Mouse (Mus musculus): ENCODE measurements around the gene Heatr3.
A peak's percentile ranks its signal among the peaks of the same experiment; 100 is the strongest.

Heatr3 gene

DNA sequence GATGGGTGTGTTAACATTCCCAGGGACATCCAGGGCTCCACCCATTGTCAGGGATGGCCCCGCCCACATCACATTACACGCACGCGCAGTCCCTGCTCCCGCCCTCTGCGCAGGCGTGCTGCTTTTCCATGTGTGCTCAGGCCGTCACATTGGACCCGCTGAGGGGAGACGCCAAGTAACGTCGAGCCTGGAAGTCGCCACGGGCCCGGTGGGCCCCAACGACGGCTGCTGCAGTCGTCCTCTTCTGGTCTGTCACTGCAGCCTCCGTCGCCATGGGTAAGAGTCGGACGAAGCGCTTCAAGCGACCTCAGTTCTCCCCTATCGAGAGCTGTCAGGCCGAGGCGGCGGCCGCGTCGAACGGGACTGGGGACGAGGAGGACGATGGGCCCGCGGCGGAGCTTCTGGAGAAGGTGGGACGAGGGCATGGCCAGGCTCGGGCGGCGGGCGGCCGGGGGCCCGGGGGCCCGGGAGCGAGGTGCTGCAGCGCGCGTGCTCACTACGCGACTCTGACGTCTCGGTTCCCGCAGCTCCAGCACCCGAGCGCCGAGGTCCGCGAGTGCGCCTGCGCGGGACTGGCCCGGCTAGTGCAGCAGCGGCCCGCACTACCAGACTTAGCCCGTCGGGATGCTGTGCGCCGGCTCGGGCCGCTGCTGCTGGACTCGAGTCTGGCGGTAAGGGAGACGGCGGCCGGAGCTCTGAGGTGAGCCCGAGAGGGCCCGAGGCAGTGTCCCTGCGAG lies at the start of gene Heatr3:
Gene Heatr3, plus strand, starts transcription at position 108 of the 737 bp plus-strand sequence.
- no peaks in the 10 kb centered on the region for H3K27me3 ChIP-seq (ENCODE audit: control insufficient read depth, insufficient read depth, low read length, poor library complexity, severe bottlenecking)
- peak; percentile 93 for DNase-seq (ENCODE audit: low read depth, low spot score)
- 0 out of 2 replicates have a peak, but pooled peaks cover 1% of the 10 kb centered on the region for H3K36me3 ChIP-seq (ENCODE audit: control insufficient read depth, insufficient read depth, low read length, poor library complexity, severe bottlenecking)

GRCm38 (mm10) chr8:88088006-88088405 lies 49.6 kb upstream of the Heatr3 start:
- no peak for DNase-seq (ENCODE audit: low read depth, low spot score)
- Histone ChIP-seq H3K36me3 (ENCODE audit: control insufficient read depth, insufficient read depth, low read length, poor library complexity, severe bottlenecking) (no peaks in the 10 kb centered on the region), H3K27me3 (ENCODE audit: control insufficient read depth, insufficient read depth, low read length, poor library complexity, severe bottlenecking) (no peaks in the 10 kb centered on the region)

DNA sequence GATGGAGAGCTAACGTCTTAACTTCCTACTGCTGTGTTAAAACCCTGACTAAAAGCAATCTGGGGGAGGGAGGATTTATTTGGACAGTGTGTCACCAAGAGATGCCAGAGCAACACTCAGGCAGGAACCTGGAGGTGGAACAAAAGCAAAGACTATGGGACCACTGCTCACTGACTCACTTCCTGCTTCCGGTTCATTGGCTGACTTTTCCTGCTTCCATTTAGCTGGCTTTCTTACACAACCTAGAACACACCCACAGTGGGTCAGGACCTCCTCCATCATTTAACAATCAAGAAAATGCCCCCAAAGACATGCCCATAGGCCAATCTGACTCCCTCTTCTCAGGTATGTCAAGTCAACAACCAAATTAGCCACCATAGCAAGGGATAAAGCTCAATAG lies 46.0 kb upstream of the Heatr3 start:
- Histone ChIP-seq H3K27me3 (ENCODE audit: control insufficient read depth, insufficient read depth, low read length, poor library complexity, severe bottlenecking) (no peaks in the 10 kb centered on the region), H3K36me3 (ENCODE audit: control insufficient read depth, insufficient read depth, low read length, poor library complexity, severe bottlenecking) (no peaks in the 10 kb centered on the region)
- no peak for DNase-seq (ENCODE audit: low read depth, low spot score)

- no peaks in the 10 kb centered on the region for H3K27me3 ChIP-seq (ENCODE audit: control insufficient read depth, insufficient read depth, low read length, poor library complexity, severe bottlenecking)
- H3K36me3 ChIP-seq (ENCODE audit: control insufficient read depth, insufficient read depth, low read length, poor library complexity, severe bottlenecking): no peaks in the 10 kb centered on the region
- no peak for DNase-seq (ENCODE audit: low read depth, low spot score)
These were observed 44.3 kb upstream of the Heatr3 start for GRCm38 (mm10) chr8:88093367-88093766.

GRCm38 (mm10) chr8:88098856-88099255 lies 38.8 kb upstream of the Heatr3 start:
- no peaks in the 10 kb centered on the region for H3K27me3 ChIP-seq (ENCODE audit: control insufficient read depth, insufficient read depth, low read length, poor library complexity, severe bottlenecking)
- H3K36me3 ChIP-seq (ENCODE audit: control insufficient read depth, insufficient read depth, low read length, poor library complexity, severe bottlenecking): no peaks in the 10 kb centered on the region
- DNase-seq (ENCODE audit: low read depth, low spot score): no peak

- H3K27me3 ChIP-seq (ENCODE audit: control insufficient read depth, insufficient read depth, low read length, poor library complexity, severe bottlenecking): no peaks in the 10 kb centered on the region
- DNase-seq (ENCODE audit: low read depth, low spot score): peak; percentile 74
- no peaks in the 10 kb centered on the region for H3K36me3 ChIP-seq (ENCODE audit: control insufficient read depth, insufficient read depth, low read length, poor library complexity, severe bottlenecking)
These were observed 38.1 kb upstream of the Heatr3 start for GRCm38 (mm10) chr8:88099526-88099925.

DNA sequence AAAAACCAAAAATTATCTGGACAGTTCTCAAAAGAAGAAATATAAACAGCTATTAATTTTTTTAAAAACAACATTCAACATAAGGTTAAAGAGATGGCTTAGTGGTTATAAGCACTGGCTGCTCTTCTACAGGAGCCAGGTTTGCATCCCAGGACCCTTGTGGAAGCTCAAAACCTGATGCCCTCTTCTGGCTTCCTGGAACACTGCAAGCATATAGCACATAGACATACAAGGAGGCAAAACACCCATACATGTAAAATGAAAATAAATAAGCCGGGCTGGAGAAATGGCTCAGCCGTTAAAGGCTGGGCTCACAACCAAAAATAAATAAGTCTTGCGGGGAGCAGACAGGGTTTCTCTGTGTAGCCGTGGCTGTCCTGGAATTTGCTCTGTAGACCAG lies 28.4 kb upstream of the Heatr3 start:
- no peaks in the 10 kb centered on the region for H3K27me3 ChIP-seq (ENCODE audit: control insufficient read depth, insufficient read depth, low read length, poor library complexity, severe bottlenecking)
- DNase-seq (ENCODE audit: low read depth, low spot score): no peak
- H3K36me3 ChIP-seq (ENCODE audit: control insufficient read depth, insufficient read depth, low read length, poor library complexity, severe bottlenecking): no peaks in the 10 kb centered on the region

GRCm38 (mm10) chr8:88118456-88119036 lies 19.1 kb upstream of the Heatr3 start, which contains the start of gene Cnep1r1:
Cnep1r1 (plus strand) TSS chr8:88118769.
- DNase-seq (ENCODE audit: low read depth, low spot score): peak; percentile 98
- peaks cover 3% of the 10 kb centered on the region; the same call in 1 of the 2 replicates for H3K36me3 ChIP-seq (ENCODE audit: control insufficient read depth, insufficient read depth, low read length, poor library complexity, severe bottlenecking)
- H3K27me3 ChIP-seq (ENCODE audit: control insufficient read depth, insufficient read depth, low read length, poor library complexity, severe bottlenecking): no peaks in the 10 kb centered on the region

GRCm38 (mm10) chr8:88119076-88119475 lies 18.6 kb upstream of the Heatr3 start:
- H3K27me3 ChIP-seq (ENCODE audit: control insufficient read depth, insufficient read depth, low read length, poor library complexity, severe bottlenecking): no peaks in the 10 kb centered on the region
- DNase-seq (ENCODE audit: low read depth, low spot score): no peak

GRCm38 (mm10) chr8:88124850-88125249 lies 12.8 kb upstream of the Heatr3 start:
- no peak for DNase-seq (ENCODE audit: low read depth, low spot score)
- peaks cover 14% of the 10 kb centered on the region; the same call in 1 of the 2 replicates for H3K36me3 ChIP-seq (ENCODE audit: control insufficient read depth, insufficient read depth, low read length, poor library complexity, severe bottlenecking)
- H3K27me3 ChIP-seq (ENCODE audit: control insufficient read depth, insufficient read depth, low read length, poor library complexity, severe bottlenecking): no peaks in the 10 kb centered on the region

More at GRCm38 (mm10) chr8:88119076-88119475, 18.6 kb upstream of the Heatr3 start:
- H3K36me3 ChIP-seq (ENCODE audit: control insufficient read depth, insufficient read depth, low read length, poor library complexity, severe bottlenecking): peaks cover 3% of the 10 kb centered on the region; the same call in 1 of the 2 replicates

- DNase-seq (ENCODE audit: low read depth, low spot score): no peak
- Histone ChIP-seq H3K36me3 (ENCODE audit: control insufficient read depth, insufficient read depth, low read length, poor library complexity, severe bottlenecking) (peaks cover 18% of the 10 kb centered on the region; the same call in 1 of the 2 replicates), H3K27me3 (ENCODE audit: control insufficient read depth, insufficient read depth, low read length, poor library complexity, severe bottlenecking) (no peaks in the 10 kb centered on the region)
These were observed 8.3 kb upstream of the Heatr3 start for GRCm38 (mm10) chr8:88129397-88129796.

GRCm38 (mm10) chr8:88130754-88131317 lies 6.8 kb upstream of the Heatr3 start:
- no peak for DNase-seq (ENCODE audit: low read depth, low spot score)
- H3K36me3 ChIP-seq (ENCODE audit: control insufficient read depth, insufficient read depth, low read length, poor library complexity, severe bottlenecking): peaks cover 12% of the 10 kb centered on the region; the same call in 1 of the 2 replicates
- H3K27me3 ChIP-seq (ENCODE audit: control insufficient read depth, insufficient read depth, low read length, poor library complexity, severe bottlenecking): no peaks in the 10 kb centered on the region

DNA sequence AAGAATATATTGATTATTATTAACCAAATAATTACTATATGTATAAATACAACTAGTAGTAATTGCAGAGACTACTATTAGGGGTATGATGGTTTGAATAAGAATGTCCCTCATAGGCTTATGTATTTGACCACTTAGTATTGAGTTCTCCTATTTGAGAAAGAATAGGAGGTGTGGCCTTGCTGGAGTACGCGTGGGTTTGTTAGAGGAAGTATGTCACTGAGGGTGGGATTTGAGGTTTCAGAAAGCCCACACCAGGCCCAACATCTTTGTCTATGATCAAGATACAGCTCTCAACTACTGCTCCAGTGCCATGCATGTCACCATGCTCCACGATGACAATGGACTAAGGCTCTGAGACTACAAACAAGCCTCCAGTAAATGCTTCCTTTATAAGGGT lies 1.6 kb downstream of the Heatr3 start:
- no peaks in the 10 kb centered on the region for H3K27me3 ChIP-seq (ENCODE audit: control insufficient read depth, insufficient read depth, low read length, poor library complexity, severe bottlenecking)
- 0 out of 2 replicates have a peak, but pooled peaks cover 1% of the 10 kb centered on the region for H3K36me3 ChIP-seq (ENCODE audit: control insufficient read depth, insufficient read depth, low read length, poor library complexity, severe bottlenecking)
- DNase-seq (ENCODE audit: low read depth, low spot score): peak; percentile 45

DNA sequence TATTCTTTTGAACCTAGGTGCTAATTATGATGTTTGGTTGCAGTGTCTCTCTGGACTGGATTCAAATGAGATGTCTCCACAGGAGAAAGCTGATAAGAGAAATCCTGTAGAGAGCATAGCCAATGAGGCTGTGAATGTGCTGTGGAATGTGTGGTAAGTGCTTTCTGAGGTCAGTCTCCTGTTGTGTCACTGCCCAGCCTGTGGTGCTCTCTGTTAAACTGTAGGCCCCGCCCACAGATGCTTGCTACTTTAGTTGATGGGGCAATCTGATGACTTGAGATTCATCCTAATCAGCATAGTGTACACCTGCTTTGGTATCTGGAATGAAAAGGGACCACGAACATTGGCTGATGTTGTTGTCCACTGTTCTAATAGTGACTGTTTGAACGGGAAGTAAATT lies 4.0 kb downstream of the Heatr3 start:
- no peaks in the 10 kb centered on the region for H3K27me3 ChIP-seq (ENCODE audit: control insufficient read depth, insufficient read depth, low read length, poor library complexity, severe bottlenecking)
- no peak for DNase-seq (ENCODE audit: low read depth, low spot score)

DNA sequence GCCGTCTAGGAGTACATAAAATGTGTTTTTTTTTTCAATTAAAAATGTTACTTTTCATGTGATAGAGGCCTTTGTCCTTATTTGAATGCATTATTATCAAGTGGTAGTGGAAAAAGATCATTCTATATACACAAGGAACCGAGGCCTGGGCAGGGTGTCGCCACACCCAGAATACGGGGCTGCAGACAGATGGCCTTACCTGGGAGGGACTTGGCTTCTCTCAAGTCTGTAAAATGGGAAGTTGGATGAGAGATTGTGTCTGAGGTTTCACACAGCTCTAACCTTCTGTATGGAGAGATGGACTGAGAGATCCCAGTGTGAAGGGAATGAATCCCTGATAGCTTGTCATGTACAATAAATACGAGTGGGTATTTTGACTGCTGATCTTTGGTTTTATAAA lies 6.4 kb downstream of the Heatr3 start:
- DNase-seq (ENCODE audit: low read depth, low spot score): no peak
- peaks cover 7% of the 10 kb centered on the region for H3K36me3 ChIP-seq (ENCODE audit: control insufficient read depth, insufficient read depth, low read length, poor library complexity, severe bottlenecking)
- H3K27me3 ChIP-seq (ENCODE audit: control insufficient read depth, insufficient read depth, low read length, poor library complexity, severe bottlenecking): no peaks in the 10 kb centered on the region

More for the DNA sequence above, 4.0 kb downstream of the Heatr3 start:
- 0 out of 2 replicates have a peak, but pooled peaks cover 1% of the 10 kb centered on the region for H3K36me3 ChIP-seq (ENCODE audit: control insufficient read depth, insufficient read depth, low read length, poor library complexity, severe bottlenecking)
